Mouse (Mus musculus) CH12.LX (cell line): ENCODE results near the gene Pappa2. TPM values are rescaled to one million over a fixed set of nuclear protein-coding genes. Genes with fewer than 3 reads are reported as not detected.

Source experiments
- DNase-seq: peaks from one replicate; pipeline ENCODE4 v3.0.0-alpha.2; 2013; ENCODE audit errors: extremely low read depth
- H3K27ac ChIP-seq: 2 replicates; pipeline ENCODE4 v1.5.1; 2012; ENCODE audit warnings: low read depth, mild to moderate bottlenecking, control low read depth, moderate library complexity; ENCODE audit not compliant: insufficient read depth
- H3K27me3 ChIP-seq: replicated peaks from 2 replicates; pipeline ENCODE3; 2012; ENCODE audit warnings: inconsistent platforms
- H3K36me3 ChIP-seq, 2 experiments: replicated peaks in 1 of 2; 2 replicates each; pipeline versions ENCODE3 to v1.6.1; 2012; ENCODE audit warnings: inconsistent platforms in 1 of 2, low read length in 1 of 2, mild to moderate bottlenecking in 1 of 2, mixed read lengths in 1 of 2, moderate library complexity in 1 of 2; ENCODE audit not compliant: control insufficient read depth in 1 of 2, insufficient read depth in 1 of 2
- H3K4me1 ChIP-seq, 2 experiments: 2 replicates each; pipeline ENCODE4 v1.6.1; 2012; ENCODE audit warnings: inconsistent platforms in 1 of 2, moderate library complexity in 1 of 2; ENCODE audit not compliant: insufficient read depth in 2 of 2, control insufficient read depth in 1 of 2
- H3K4me2 ChIP-seq: 2 replicates; pipeline ENCODE4 v1.6.1; 2012; ENCODE audit warnings: low read depth, mild to moderate bottlenecking, control low read depth; ENCODE audit not compliant: poor library complexity, insufficient read depth, severe bottlenecking
- H3K4me3 ChIP-seq, 3 experiments: fragments of 150-350 bp in 1 of 3; sonication (generic) in 1 of 3; replicated peaks in 1 of 3; 2 replicates each; pipeline versions ENCODE3 to v1.5.1; 2011 to 2012; ENCODE audit warnings: low read depth in 2 of 3, low read length in 2 of 3, mild to moderate bottlenecking in 2 of 3, moderate library complexity in 2 of 3, control low read depth in 1 of 3, improper control_type of control experiment in 1 of 3, inconsistent platforms in 1 of 3, mixed read lengths in 1 of 3; ENCODE audit not compliant: poor library complexity in 1 of 3
- H3K79me2 ChIP-seq: replicated peaks from 2 replicates; pipeline ENCODE4 v1.6.1; 2012; ENCODE audit warnings: mild to moderate bottlenecking, moderate library complexity; ENCODE audit not compliant: control insufficient read depth, poor library complexity, insufficient read depth, severe bottlenecking; ENCODE audit errors: extremely low read depth
- H3K9ac ChIP-seq: 2 replicates; pipeline ENCODE4 v1.6.1; 2012; ENCODE audit warnings: low read depth, mild to moderate bottlenecking, control low read depth, moderate library complexity; ENCODE audit not compliant: insufficient read depth
- H3K9me3 ChIP-seq: replicated peaks from 2 replicates; pipeline ENCODE3; 2012; ENCODE audit warnings: low read length, inconsistent platforms, mixed read lengths
- BHLHE40 ChIP-seq: IDR thresholded peaks from 2 replicates; pipeline ENCODE4 v1.6.1; 2011; ENCODE audit warnings: mild to moderate bottlenecking, low read depth, low read length, improper control_type of control experiment
- CHD2 ChIP-seq: IDR thresholded peaks from 2 replicates; pipeline ENCODE4 v1.6.1; 2011; ENCODE audit warnings: low read length, improper control_type of control experiment
- CTCF ChIP-seq, 2 experiments: IDR thresholded peaks in 1 of 2; conservative IDR thresholded peaks in 1 of 2; 2 replicates each; pipeline ENCODE4 v1.5.1; 2011 to 2012; ENCODE audit warnings: low read depth in 2 of 2, low read length in 2 of 2, improper control_type of control experiment in 1 of 2, inconsistent platforms in 1 of 2, mild to moderate bottlenecking in 1 of 2, moderate library complexity in 1 of 2
- E2F4 ChIP-seq: IDR thresholded peaks from 2 replicates; pipeline ENCODE4 v1.6.1; 2011; ENCODE audit warnings: low read depth, low read length, improper control_type of control experiment; ENCODE audit not compliant: insufficient replicate concordance
- ELF1 ChIP-seq: IDR thresholded peaks from 2 replicates; pipeline ENCODE4 v1.6.1; 2014; ENCODE audit warnings: low read depth, mild to moderate bottlenecking, inconsistent platforms, low read length, improper control_type of control experiment
- HCFC1 ChIP-seq: IDR thresholded peaks from 2 replicates; pipeline ENCODE4 v1.6.1; 2012; ENCODE audit warnings: low read depth, mild to moderate bottlenecking, inconsistent platforms, low read length, improper control_type of control experiment
- JUN ChIP-seq: IDR thresholded peaks from 2 replicates; pipeline ENCODE4 v1.6.1; 2011; ENCODE audit warnings: low read depth, mild to moderate bottlenecking, low read length, improper control_type of control experiment, moderate library complexity; ENCODE audit not compliant: insufficient read depth
- MAZ ChIP-seq: IDR thresholded peaks from 2 replicates; pipeline ENCODE4 v1.6.1; 2012; ENCODE audit warnings: low read depth, mild to moderate bottlenecking, inconsistent platforms, low read length, improper control_type of control experiment, moderate library complexity
- NRF1 ChIP-seq: IDR thresholded peaks from 2 replicates; pipeline ENCODE4 v1.6.1; 2014; ENCODE audit warnings: low read depth, mild to moderate bottlenecking, inconsistent platforms, low read length, improper control_type of control experiment, moderate library complexity
- POLR2A ChIP-seq: IDR thresholded peaks from 2 replicates; pipeline ENCODE4 v1.6.1; 2011; ENCODE audit warnings: low read depth, mild to moderate bottlenecking, improper control_type of control experiment, low read length
- POLR2AphosphoS2 ChIP-seq: IDR thresholded peaks from 2 replicates; pipeline ENCODE4 v1.6.1; 2011; ENCODE audit warnings: low read depth, low read length, improper control_type of control experiment
- RAD21 ChIP-seq: IDR thresholded peaks from 2 replicates; pipeline ENCODE4 v1.6.1; 2011; ENCODE audit warnings: low read depth, mild to moderate bottlenecking, low read length, improper control_type of control experiment, moderate library complexity
- RCOR1 ChIP-seq: conservative IDR thresholded peaks from 2 replicates; pipeline ENCODE4 v1.6.1; 2012; ENCODE audit warnings: low read depth, mild to moderate bottlenecking, inconsistent platforms, low read length, improper control_type of control experiment
- SIN3A ChIP-seq: IDR thresholded peaks from 2 replicates; pipeline ENCODE4 v1.6.1; 2012; ENCODE audit warnings: low read length, improper control_type of control experiment, inconsistent platforms
- USF2 ChIP-seq: conservative IDR thresholded peaks from 2 replicates; pipeline ENCODE4 v1.6.1; 2011; ENCODE audit warnings: low read depth, low read length, improper control_type of control experiment
- ZMIZ1 ChIP-seq: IDR thresholded peaks from 2 replicates; pipeline ENCODE4 v1.6.1; 2012; ENCODE audit warnings: low read depth, mild to moderate bottlenecking, inconsistent platforms, low read length, improper control_type of control experiment
- ZNF384 ChIP-seq: IDR thresholded peaks from 2 replicates; pipeline ENCODE4 v1.6.1; 2012; ENCODE audit warnings: low read depth, low read length, improper control_type of control experiment, inconsistent platforms
- dilution Hi-C: fragments of 300-500 bp; cut with MboI; formaldehyde crosslinking; loops from 2 replicates; pipeline ENCODE4 v1.14.3; 2020; ENCODE audit warnings: low sequenced_read_pairs; ENCODE audit not compliant: extremely low pct_unique_long_range_greater_than_20kb, extremely low pct_ligation_motif_present
- in situ Hi-C: fragments of 300-500 bp; cut with MboI; formaldehyde crosslinking; loops from 3 replicates; pipeline ENCODE4 v1.14.3; 2019; ENCODE audit warnings: low sequenced_read_pairs, low pct_ligation_motif_present, low pct_unique_long_range_greater_than_20kb, mixed read lengths
- polyA plus RNA-seq: library from polyadenylated mRNA; unstranded; fragments of >175 nt; gene quantifications from 2 replicates; pipeline ENCODE4 v1.2.1, GENCODE M21; 2012; ENCODE audit warnings: low read depth; ENCODE audit not compliant: insufficient read length
- total RNA-seq, 2 experiments: library from RNA; depleted of rRNA; stranded (reverse); fragments of 300-350 nt in 1 of 2; fragments of >200 nt in 1 of 2; gene quantifications; 2 replicates each; pipeline ENCODE4 v1.2.3; 2012 to 2014

The Pappa2 gene
- total and polyA plus RNA-seq, 3 experiments, result 0.17 to 1.3 (median 0.20) TPM

GRCm38 (mm10) chr1:158852836-158853567, 127.3 kb downstream of the Pappa2 start:
- Histone ChIP-seq H3K36me3 (no peaks in the 10 kb centered on the region), H3K79me2 (no peaks in the 10 kb centered on the region), H3K4me2 (no peak overlapping the region), H3K9me3 (no peaks in the 10 kb centered on the region), H3K9ac (no peak overlapping the region), H3K27me3 (no peaks in the 10 kb centered on the region), H3K4me3 (no peak overlapping the region), H3K27ac (no peak overlapping the region), H3K4me1 (peaks cover 0 to 18% of the 10 kb centered on the region in 2 experiments; a peak in 2 of 4 replicates)
- no peak for TF ChIP-seq ELF1
- no peak for TF ChIP-seq CHD2
- TF ChIP-seq MAZ, result no peak
- TF ChIP-seq POLR2AphosphoS2, result no peak
- TF ChIP-seq HCFC1, result no peak
- no peak for TF ChIP-seq RAD21
- TF ChIP-seq USF2, result no peak
- no peak for TF ChIP-seq ZMIZ1
- no peak for TF ChIP-seq BHLHE40
- TF ChIP-seq JUN, result no peak
- no peak for TF ChIP-seq NRF1
- no peak for TF ChIP-seq RCOR1
- no peak for TF ChIP-seq POLR2A
- TF ChIP-seq CTCF (conservative IDR thresholded peaks at IDR 0.05 in 1 of 2, IDR thresholded peaks at IDR 0.05 in 1 of 2; ENCODE audit: low read depth in 2 of 2, low read length in 2 of 2), result no peak
- DNase-seq, result no peak
- in situ Hi-C loops, result loop anchor here (10.0 to 25.0 kb wide), 3 partner anchors 102 to 284 kb away; no protein-coding TSS in a partner anchor
- dilution Hi-C loops, result no loop called here

- H3K4me1 ChIP-seq, result peaks cover 0 to 18% of the 10 kb centered on the region in 2 experiments; a peak in 2 of 4 replicates
- H3K4me3 ChIP-seq, result no peak overlapping the region
- H3K9ac ChIP-seq, result no peak overlapping the region
- no peak overlapping the region for H3K27ac ChIP-seq
- TF ChIP-seq CHD2, result no peak
- TF ChIP-seq E2F4, result no peak
- TF ChIP-seq ZNF384, result no peak
- no peak for TF ChIP-seq CTCF (conservative IDR thresholded peaks at IDR 0.05 in 1 of 2, IDR thresholded peaks at IDR 0.05 in 1 of 2; ENCODE audit: low read depth in 2 of 2, low read length in 2 of 2)
- no peak for TF ChIP-seq MAZ
- no peak for TF ChIP-seq SIN3A
- no peak overlapping the region for H3K4me2 ChIP-seq
- no peak for DNase-seq
- H3K36me3 ChIP-seq, result no peaks in the 10 kb centered on the region
- no peaks in the 10 kb centered on the region for H3K79me2 ChIP-seq
- dilution Hi-C loops (no loop called here), in situ Hi-C loops (loop anchor here (10.0 to 25.0 kb wide), 3 partner anchors 104 to 287 kb away; no protein-coding TSS in a partner anchor)
- no peaks in the 10 kb centered on the region for H3K27me3 ChIP-seq
- no peaks in the 10 kb centered on the region for H3K9me3 ChIP-seq
Observed at GRCm38 (mm10) chr1:158850459-158850858, 129.8 kb downstream of the Pappa2 start.
